Mouse (Mus musculus): ENCODE results near the gene Smoc2. TPM values are rescaled to one million over a fixed set of nuclear protein-coding genes. Genes with fewer than 3 reads are reported as not detected.

Gene Smoc2
- polyA plus RNA-seq, 1 experiment from 2014 or later: 6.3 TPM

- WGBS: 76% methylated on average over 2 of the region's 2 CpGs
- Histone ChIP-seq H3K36me3 (ENCODE audit: control insufficient read depth, insufficient read depth, low read length) (no peaks in the 10 kb centered on the region), H3K4me3 (ENCODE audit: low read depth, low read length) (no peak overlapping the region), H3K27me3 (ENCODE audit: control insufficient read depth, insufficient read depth, low read length) (no peaks in the 10 kb centered on the region), H3K9me3 (ENCODE audit: control insufficient read depth, low read length) (no peaks in the 10 kb centered on the region), H3K27ac (ENCODE audit: low read depth, low read length) (no peak overlapping the region), H3K4me1 (ENCODE audit: control insufficient read depth, insufficient read depth, low read length) (no peaks in the 10 kb centered on the region), H3K4me2 (ENCODE audit: low read depth, low read length) (no peak overlapping the region), H3K9ac (replicated peaks; ENCODE audit: low read depth, low read length) (no peak overlapping the region)
- ATAC-seq (ENCODE audit: low read depth): no peak
These were observed 100.2 kb downstream of the Smoc2 start for GRCm38 (mm10) chr17:14379518-14379917.

- H3K27ac ChIP-seq (ENCODE audit: low read depth, low read length): no peak overlapping the region
- no peaks in the 10 kb centered on the region for H3K27me3 ChIP-seq (ENCODE audit: control insufficient read depth, insufficient read depth, low read length)
- H3K4me1 ChIP-seq (ENCODE audit: control insufficient read depth, insufficient read depth, low read length): no peaks in the 10 kb centered on the region
- 88% methylated on average over 3 of the region's 3 CpGs for WGBS
- H3K9ac ChIP-seq (replicated peaks; ENCODE audit: low read depth, low read length): no peak overlapping the region
- no peaks in the 10 kb centered on the region for H3K9me3 ChIP-seq (ENCODE audit: control insufficient read depth, low read length)
- no peak overlapping the region for H3K4me2 ChIP-seq (ENCODE audit: low read depth, low read length)
- H3K4me3 ChIP-seq (ENCODE audit: low read depth, low read length): no peak overlapping the region
- no peaks in the 10 kb centered on the region for H3K36me3 ChIP-seq (ENCODE audit: control insufficient read depth, insufficient read depth, low read length)
- ATAC-seq (ENCODE audit: low read depth): peak; percentile 36; the same call in 1 of the 2 replicates
These were observed 100.7 kb downstream of the Smoc2 start for GRCm38 (mm10) chr17:14379966-14380365.

DNA sequence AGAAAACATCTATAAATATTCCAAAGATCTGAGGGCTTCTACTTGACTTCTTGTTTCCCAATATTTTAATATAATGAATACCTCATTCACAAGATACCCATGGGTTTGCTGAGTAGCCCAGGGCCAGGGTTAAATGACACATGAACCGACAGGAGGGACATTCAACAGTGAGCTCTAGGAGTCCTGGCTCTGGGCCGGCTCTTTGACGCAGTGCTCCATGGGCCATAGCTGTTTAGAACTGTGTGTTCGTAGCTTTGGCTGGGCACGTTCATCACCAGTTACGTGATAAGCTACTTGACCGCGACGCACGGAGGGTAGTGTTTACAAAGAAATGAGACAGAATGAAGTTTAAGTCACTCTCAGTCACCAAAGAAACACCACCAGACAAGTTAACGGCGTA, 101.2 kb downstream of the Smoc2 start:
- H3K27ac ChIP-seq (ENCODE audit: low read depth, low read length): no peak overlapping the region
- no peaks in the 10 kb centered on the region for H3K27me3 ChIP-seq (ENCODE audit: control insufficient read depth, insufficient read depth, low read length)
- H3K4me2 ChIP-seq (ENCODE audit: low read depth, low read length): no peak overlapping the region
- no peaks in the 10 kb centered on the region for H3K9me3 ChIP-seq (ENCODE audit: control insufficient read depth, low read length)
- no peaks in the 10 kb centered on the region for H3K36me3 ChIP-seq (ENCODE audit: control insufficient read depth, insufficient read depth, low read length)
- no peak for ATAC-seq (ENCODE audit: low read depth)
- no peak overlapping the region for H3K9ac ChIP-seq (replicated peaks; ENCODE audit: low read depth, low read length)
- 83% methylated on average over 12 of the region's 12 CpGs for WGBS
- no peak overlapping the region for H3K4me3 ChIP-seq (ENCODE audit: low read depth, low read length)
- H3K4me1 ChIP-seq (ENCODE audit: control insufficient read depth, insufficient read depth, low read length): no peaks in the 10 kb centered on the region

DNA sequence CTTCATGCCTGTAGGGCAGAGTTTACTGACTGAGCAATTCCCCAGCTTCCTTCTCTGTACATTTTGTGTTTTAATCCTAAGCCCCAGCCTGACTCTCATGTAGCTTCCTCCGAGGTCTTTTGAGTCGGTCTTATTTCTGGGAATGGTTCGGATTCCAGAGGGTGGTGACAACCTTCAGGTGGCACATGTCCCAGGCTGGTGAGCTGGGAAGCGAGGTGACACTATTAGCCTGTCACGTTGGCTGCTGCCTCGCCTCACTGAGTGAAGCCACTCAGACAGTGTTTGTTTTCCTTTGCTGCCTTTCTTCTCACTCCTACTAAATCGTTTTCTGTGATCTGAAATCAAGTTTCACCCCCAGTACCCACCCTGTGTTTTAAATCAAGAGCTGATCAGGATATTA, 102.2 kb downstream of the Smoc2 start:
- Histone ChIP-seq H3K36me3 (ENCODE audit: control insufficient read depth, insufficient read depth, low read length) (no peaks in the 10 kb centered on the region), H3K4me2 (ENCODE audit: low read depth, low read length) (no peak overlapping the region), H3K9ac (replicated peaks; ENCODE audit: low read depth, low read length) (no peak overlapping the region), H3K4me1 (ENCODE audit: control insufficient read depth, insufficient read depth, low read length) (no peaks in the 10 kb centered on the region), H3K27ac (ENCODE audit: low read depth, low read length) (no peak overlapping the region), H3K4me3 (ENCODE audit: low read depth, low read length) (no peak overlapping the region), H3K9me3 (ENCODE audit: control insufficient read depth, low read length) (no peaks in the 10 kb centered on the region), H3K27me3 (ENCODE audit: control insufficient read depth, insufficient read depth, low read length) (no peaks in the 10 kb centered on the region)
- ATAC-seq (ENCODE audit: low read depth): no peak
- 76% methylated on average over 7 of the region's 7 CpGs for WGBS

DNA sequence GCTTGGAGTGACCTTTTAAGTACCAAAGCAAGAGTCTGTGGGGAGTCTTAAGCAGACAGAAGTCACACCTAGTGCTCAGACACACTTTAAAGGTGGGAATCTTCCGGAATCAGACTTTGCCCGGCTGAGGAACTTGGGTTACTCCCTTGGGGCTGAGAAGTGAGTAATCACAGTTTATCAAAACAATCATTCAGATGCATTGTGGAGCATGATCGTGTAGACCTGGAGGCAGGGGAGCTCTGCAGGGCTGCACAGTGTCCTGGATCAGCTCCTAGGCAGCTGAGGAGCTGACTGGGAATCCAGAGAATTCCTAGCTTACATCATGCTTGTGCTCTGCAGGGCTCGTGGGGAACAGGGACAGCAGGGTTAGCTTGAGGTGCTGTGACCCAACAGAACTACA, 104.7 kb downstream of the Smoc2 start:
- no peak overlapping the region for H3K9ac ChIP-seq (replicated peaks; ENCODE audit: low read depth, low read length)
- no peak overlapping the region for H3K4me3 ChIP-seq (ENCODE audit: low read depth, low read length)
- H3K27me3 ChIP-seq (ENCODE audit: control insufficient read depth, insufficient read depth, low read length): no peaks in the 10 kb centered on the region
- H3K4me2 ChIP-seq (ENCODE audit: low read depth, low read length): no peak overlapping the region
- H3K27ac ChIP-seq (ENCODE audit: low read depth, low read length): no peak overlapping the region
- no peak for ATAC-seq (ENCODE audit: low read depth)
- H3K9me3 ChIP-seq (ENCODE audit: control insufficient read depth, low read length): no peaks in the 10 kb centered on the region
- no peaks in the 10 kb centered on the region for H3K4me1 ChIP-seq (ENCODE audit: control insufficient read depth, insufficient read depth, low read length)
- no peaks in the 10 kb centered on the region for H3K36me3 ChIP-seq (ENCODE audit: control insufficient read depth, insufficient read depth, low read length)
- WGBS: 90% methylated on average over 4 of the region's 4 CpGs

DNA sequence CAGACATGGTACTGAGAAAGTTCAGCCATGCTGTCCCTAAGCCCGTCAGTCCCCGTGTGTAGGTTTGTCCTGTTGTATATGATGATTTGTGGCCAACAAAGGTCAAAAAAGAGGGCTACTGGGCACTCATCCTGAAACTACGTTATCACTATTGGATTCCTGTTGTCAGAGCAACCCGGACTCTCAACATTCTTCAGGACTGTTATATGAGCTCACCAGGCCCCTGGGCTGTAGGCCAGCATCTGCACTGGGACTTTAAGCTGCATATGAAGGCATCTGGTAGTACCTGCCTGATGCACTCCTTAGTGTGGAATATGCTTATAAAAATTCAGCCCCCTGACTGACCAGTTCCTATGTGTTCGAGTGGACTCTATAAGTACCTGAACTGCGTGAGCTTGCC, 105.7 kb downstream of the Smoc2 start:
- Histone ChIP-seq H3K4me1 (ENCODE audit: control insufficient read depth, insufficient read depth, low read length) (no peaks in the 10 kb centered on the region), H3K4me3 (ENCODE audit: low read depth, low read length) (no peak overlapping the region), H3K36me3 (ENCODE audit: control insufficient read depth, insufficient read depth, low read length) (no peaks in the 10 kb centered on the region), H3K9me3 (ENCODE audit: control insufficient read depth, low read length) (no peaks in the 10 kb centered on the region), H3K9ac (replicated peaks; ENCODE audit: low read depth, low read length) (no peak overlapping the region), H3K4me2 (ENCODE audit: low read depth, low read length) (no peak overlapping the region), H3K27me3 (ENCODE audit: control insufficient read depth, insufficient read depth, low read length) (no peaks in the 10 kb centered on the region), H3K27ac (ENCODE audit: low read depth, low read length) (no peak overlapping the region)
- WGBS: 84% methylated on average over 6 of the region's 6 CpGs
- no peak for ATAC-seq (ENCODE audit: low read depth)

- H3K9ac ChIP-seq (replicated peaks; ENCODE audit: low read depth, low read length): no peak overlapping the region
- H3K27me3 ChIP-seq (ENCODE audit: control insufficient read depth, insufficient read depth, low read length): no peaks in the 10 kb centered on the region
- no peaks in the 10 kb centered on the region for H3K36me3 ChIP-seq (ENCODE audit: control insufficient read depth, insufficient read depth, low read length)
- no peak for ATAC-seq (ENCODE audit: low read depth)
- no peaks in the 10 kb centered on the region for H3K9me3 ChIP-seq (ENCODE audit: control insufficient read depth, low read length)
- H3K4me2 ChIP-seq (ENCODE audit: low read depth, low read length): no peak overlapping the region
- no peak overlapping the region for H3K27ac ChIP-seq (ENCODE audit: low read depth, low read length)
- no peak overlapping the region for H3K4me3 ChIP-seq (ENCODE audit: low read depth, low read length)
- H3K4me1 ChIP-seq (ENCODE audit: control insufficient read depth, insufficient read depth, low read length): no peaks in the 10 kb centered on the region
- WGBS: 69% methylated on average over 6 of the region's 6 CpGs
These were observed 108.0 kb downstream of the Smoc2 start for GRCm38 (mm10) chr17:14387261-14387660.

DNA sequence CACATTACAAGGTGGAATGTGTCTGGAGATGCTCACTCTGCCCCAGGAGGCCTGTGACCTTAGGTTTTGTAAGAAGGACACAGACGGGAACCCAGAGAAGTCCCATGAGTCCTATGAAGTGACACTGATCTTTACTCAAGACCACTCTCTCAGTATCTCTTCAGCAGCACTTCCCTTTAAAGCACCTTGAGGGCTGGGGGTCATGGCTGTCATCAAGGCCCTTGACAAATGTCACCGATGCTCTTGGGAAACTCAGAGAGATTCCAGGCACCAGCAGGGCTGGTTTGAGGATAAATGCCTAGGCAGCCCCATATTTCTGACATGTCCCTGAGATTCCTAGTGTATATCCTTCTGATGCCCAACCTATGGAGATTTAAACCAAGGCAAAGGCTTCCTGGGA, 113.1 kb downstream of the Smoc2 start:
- 87% methylated on average over 2 of the region's 2 CpGs for WGBS
- H3K27me3 ChIP-seq (ENCODE audit: control insufficient read depth, insufficient read depth, low read length): no peaks in the 10 kb centered on the region
- H3K4me2 ChIP-seq (ENCODE audit: low read depth, low read length): no peak overlapping the region
- no peaks in the 10 kb centered on the region for H3K4me1 ChIP-seq (ENCODE audit: control insufficient read depth, insufficient read depth, low read length)
- H3K27ac ChIP-seq (ENCODE audit: low read depth, low read length): no peak overlapping the region
- H3K9me3 ChIP-seq (ENCODE audit: control insufficient read depth, low read length): no peaks in the 10 kb centered on the region
- H3K9ac ChIP-seq (replicated peaks; ENCODE audit: low read depth, low read length): no peak overlapping the region
- ATAC-seq (ENCODE audit: low read depth): no peak
- no peak overlapping the region for H3K4me3 ChIP-seq (ENCODE audit: low read depth, low read length)
- no peaks in the 10 kb centered on the region for H3K36me3 ChIP-seq (ENCODE audit: control insufficient read depth, insufficient read depth, low read length)

- Histone ChIP-seq H3K4me3 (ENCODE audit: low read depth, low read length) (no peak overlapping the region), H3K9ac (replicated peaks; ENCODE audit: low read depth, low read length) (no peak overlapping the region), H3K9me3 (ENCODE audit: control insufficient read depth, low read length) (no peaks in the 10 kb centered on the region), H3K27me3 (ENCODE audit: control insufficient read depth, insufficient read depth, low read length) (no peaks in the 10 kb centered on the region), H3K36me3 (ENCODE audit: control insufficient read depth, insufficient read depth, low read length) (no peaks in the 10 kb centered on the region), H3K27ac (ENCODE audit: low read depth, low read length) (no peak overlapping the region), H3K4me2 (ENCODE audit: low read depth, low read length) (no peak overlapping the region), H3K4me1 (ENCODE audit: control insufficient read depth, insufficient read depth, low read length) (no peaks in the 10 kb centered on the region)
- 84% methylated on average over 5 of the region's 5 CpGs for WGBS
- ATAC-seq (ENCODE audit: low read depth): no peak
These were observed 115.6 kb downstream of the Smoc2 start for GRCm38 (mm10) chr17:14394861-14395260.

DNA sequence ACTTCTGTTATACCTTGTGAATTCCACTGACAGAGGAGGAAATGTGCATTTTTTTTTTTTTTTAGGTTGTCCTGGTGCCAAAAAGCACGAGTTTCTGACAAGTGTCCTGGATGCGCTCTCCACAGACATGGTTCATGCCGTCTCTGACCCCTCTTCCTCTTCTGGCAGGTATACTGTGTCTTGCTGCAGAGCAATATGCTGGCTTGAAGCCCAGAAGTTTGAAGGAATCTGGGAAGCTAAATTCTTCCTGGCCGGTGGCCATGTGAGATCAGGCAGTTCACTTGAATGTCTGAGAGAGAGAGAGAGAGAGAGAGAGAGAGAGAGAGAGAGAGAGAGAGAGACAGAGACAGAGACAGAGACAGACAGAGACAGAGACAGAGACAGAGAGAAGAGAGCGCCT, 118.2 kb downstream of the Smoc2 start:
- no peak; the same call in 1 of the 2 replicates for ATAC-seq (ENCODE audit: low read depth)
- WGBS: 83% methylated on average over 5 of the region's 5 CpGs
- no peaks in the 10 kb centered on the region for H3K4me1 ChIP-seq (ENCODE audit: control insufficient read depth, insufficient read depth, low read length)
- no peak overlapping the region for H3K27ac ChIP-seq (ENCODE audit: low read depth, low read length)
- H3K4me3 ChIP-seq (ENCODE audit: low read depth, low read length): no peak overlapping the region
- no peak overlapping the region for H3K4me2 ChIP-seq (ENCODE audit: low read depth, low read length)
- no peak overlapping the region for H3K9ac ChIP-seq (replicated peaks; ENCODE audit: low read depth, low read length)
- no peaks in the 10 kb centered on the region for H3K9me3 ChIP-seq (ENCODE audit: control insufficient read depth, low read length)
- no peaks in the 10 kb centered on the region for H3K36me3 ChIP-seq (ENCODE audit: control insufficient read depth, insufficient read depth, low read length)
- H3K27me3 ChIP-seq (ENCODE audit: control insufficient read depth, insufficient read depth, low read length): no peaks in the 10 kb centered on the region
